Mouse (Mus musculus): Measurements from ENCODE around the gene Fam162b. TPM values are rescaled to one million over a fixed set of nuclear protein-coding genes. Genes with fewer than 3 reads are reported as not detected.

Fam162b gene
- not detected for total RNA-seq (2021)
- long read RNA-seq, experiment 1 = 0 reads
- long read RNA-seq, experiment 2 = 0 reads

DNA sequence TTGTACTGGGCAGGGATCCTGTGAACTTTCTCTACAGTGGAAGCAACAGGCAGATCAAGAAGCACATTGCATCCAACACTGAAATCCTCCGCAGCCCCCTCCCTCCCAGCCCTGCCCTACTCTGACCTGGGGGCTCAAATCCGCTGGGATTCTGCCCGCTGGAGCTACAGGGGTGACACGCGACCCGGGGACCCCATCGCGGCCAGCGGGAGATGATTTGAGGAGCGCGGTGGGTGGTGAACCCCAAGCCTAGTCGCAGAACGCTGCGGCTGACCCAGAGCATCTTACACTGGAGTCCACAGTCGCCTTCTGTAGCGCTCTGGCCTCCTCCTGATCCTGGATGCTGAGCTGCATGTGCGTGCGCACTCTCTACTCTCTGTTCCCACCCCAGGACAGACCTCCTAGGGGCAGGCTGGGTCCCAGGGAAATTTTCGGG, at the start of gene Fam162b:
Gene Fam162b (minus strand): TSS at position 379 of the 436 bp plus-strand sequence.
- no peak for DNase-seq

DNA sequence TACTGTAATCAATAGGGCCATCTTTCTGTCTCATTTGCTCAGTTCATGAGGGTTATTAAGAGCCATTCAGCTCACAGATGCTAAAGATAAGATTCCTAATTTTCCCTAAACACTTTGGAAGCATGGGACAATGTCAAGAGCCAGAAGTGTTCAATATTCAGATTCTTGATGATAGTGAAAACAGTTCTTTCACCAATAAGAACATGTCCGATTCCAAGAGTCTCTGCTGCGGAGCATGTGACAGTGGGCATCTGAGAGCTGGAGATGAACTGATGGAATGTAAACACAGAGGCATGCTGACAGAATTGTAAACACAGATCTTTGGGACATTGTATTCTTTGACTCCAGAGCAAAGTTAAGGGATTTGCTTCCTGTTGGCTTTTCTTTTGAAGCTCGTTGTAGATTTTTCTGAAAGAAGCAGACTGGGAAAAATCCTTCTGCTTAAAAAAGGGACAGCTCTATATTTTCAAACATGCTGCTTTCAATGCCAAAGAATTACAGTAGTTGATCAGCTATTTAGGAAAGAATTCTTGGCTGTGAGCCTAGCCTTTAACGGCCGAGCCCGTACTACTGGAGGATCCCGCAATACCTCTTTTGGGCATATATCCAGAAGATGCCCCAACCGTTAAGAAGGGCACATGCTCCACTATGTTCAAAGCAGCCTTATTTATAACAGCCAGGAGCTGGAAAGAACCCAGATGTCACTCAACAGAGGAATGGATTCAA, 41.3 kb upstream of the Fam162b start, which contains the start of gene Gprc6a:
Gene Gprc6a (minus strand): TSS at position 51 of the 726 bp plus-strand sequence.
- DNase-seq = no peak

- DNase-seq = no peak
Observed at GRCm38 (mm10) chr10:51621193-51621592, 30.9 kb upstream of the Fam162b start.

DNA sequence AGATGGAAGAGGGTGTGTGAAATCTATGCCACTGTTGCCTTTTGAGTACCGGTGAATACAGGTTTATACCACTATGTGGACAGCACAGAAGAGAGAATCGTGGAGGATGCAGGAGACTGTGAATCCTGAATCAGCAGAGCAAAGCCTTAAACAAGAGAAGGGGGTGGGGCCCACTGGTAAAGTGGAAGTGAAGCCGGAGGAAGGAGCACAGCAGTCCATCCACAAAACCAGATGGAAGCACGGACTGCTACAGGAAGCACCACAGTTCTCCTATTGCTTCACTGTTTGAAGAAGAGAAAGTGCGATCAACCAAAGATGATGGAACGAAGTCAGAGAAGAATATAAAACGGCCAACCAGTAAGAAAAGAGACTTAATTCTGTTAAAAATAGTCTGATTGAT, 29.8 kb upstream of the Fam162b start:
- no peak for DNase-seq

GRCm38 (mm10) chr10:51618538-51618937, 28.2 kb upstream of the Fam162b start:
- no peak for DNase-seq

DNA sequence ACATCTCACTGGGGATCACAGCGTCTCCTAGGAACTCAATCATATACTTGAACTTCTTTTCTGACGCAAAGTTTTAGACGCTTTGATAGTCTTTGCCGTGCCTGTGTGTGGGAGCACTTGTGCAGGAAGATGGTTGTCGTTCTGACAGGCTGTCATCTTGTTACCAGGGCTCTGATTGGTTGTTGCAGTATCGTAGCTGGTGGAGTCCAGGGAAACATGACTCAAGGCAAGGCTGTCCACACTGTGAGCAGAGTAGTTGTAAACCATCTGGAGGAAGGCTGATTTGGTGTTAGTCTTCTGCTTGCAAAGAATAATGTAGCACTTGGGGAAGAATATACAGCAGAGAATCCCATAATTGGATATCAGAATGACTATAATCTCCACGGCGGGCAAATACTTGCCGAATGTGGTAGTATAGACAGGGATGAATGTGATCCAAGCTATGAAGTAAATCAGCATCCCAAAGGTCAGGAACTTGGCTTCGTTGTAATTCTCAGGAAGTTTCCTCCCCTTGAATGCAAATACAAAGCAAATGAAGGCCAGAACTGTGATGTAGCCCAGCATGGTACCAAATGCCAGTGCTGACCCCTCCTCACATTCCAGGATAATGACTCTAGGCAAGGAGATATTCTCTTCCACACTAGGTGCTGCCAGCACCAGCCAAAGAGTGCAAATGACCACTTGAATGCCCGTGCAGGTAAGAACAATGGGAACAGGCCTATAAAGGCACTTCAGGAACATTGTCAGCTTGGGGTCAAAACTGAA, 24.7 kb upstream of the Fam162b start:
- no peak for DNase-seq

DNA sequence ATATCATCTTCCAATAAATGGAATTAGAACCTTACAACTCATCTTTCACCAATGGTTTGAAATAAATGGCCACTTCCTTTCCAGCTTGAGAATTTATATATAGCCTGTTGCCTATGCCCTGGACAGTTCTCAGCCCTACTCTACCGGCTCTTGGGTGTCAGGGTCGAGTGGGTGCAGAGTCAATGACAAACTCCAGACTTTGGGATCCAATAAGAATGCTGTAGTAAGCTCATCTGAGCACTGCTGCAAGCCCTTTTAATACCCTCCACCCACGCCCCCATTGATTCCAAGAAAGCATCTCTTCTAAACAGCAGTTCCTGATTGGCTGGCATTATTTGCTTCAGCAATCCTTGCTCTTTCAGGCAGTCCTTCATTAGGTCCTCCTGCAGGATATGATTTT, 23.1 kb upstream of the Fam162b start:
- DNase-seq = no peak

GRCm38 (mm10) chr10:51611969-51612682, 21.8 kb upstream of the Fam162b start:
- DNase-seq = no peak

- DNase-seq = no peak
Observed at GRCm38 (mm10) chr10:51609741-51610425, 19.6 kb upstream of the Fam162b start.

DNA sequence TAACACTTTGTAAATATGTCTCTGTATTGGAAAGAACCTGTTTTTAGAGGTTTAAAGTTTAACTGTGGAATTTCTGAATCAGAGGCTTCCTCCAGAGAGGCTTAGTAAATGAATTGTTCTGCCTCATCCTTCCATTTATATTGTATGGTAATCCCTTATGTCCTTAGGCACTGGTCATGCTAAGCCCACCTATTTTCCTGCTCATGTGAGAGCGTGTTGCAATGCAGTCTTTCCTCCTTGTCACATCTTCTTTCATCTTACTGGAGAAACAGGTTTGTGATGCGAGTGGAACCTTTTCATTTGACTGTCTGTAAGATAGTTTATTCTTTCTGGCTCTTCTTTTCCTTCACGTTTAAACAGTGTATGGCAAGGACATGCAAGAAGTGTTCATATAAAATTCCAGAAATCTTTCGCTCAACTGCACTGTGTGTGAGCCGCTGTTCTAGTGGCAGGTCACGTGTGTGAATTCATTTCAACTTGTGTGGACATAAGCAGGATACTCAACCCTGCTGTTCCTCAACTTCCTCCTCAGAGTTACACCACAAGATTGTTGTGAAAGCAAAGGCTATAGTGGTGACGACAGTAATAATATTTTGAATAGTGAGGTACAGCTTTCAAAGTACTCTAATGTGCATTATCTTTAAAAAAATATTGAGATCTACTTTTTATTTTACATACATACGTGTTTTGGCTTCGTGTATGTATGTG, 6.8 kb upstream of the Fam162b start:
- no peak for DNase-seq

- no peak for DNase-seq
Observed at GRCm38 (mm10) chr10:51595001-51595931, 4.9 kb upstream of the Fam162b start.

- DNase-seq = no peak
Observed at GRCm38 (mm10) chr10:51591574-51591973, 1.3 kb upstream of the Fam162b start.

DNA sequence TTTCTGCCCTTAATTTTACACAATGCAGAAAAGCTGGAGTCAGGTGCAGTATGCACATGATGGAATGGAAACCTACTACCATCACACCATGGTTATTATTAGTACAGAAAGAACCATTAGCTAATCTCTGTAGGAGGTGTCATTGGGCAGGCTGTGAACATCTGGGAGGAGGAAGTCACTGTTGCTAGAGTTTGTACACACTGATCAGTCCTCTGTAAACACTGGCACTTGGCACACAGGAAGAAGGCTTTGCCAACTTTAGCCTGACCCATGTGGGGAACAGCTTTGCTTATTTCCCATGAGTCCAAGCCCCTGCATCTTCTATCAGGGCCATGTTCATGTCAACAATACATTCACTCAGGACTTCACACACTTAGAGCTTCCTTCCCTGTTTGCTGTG, 5.4 kb downstream of the Fam162b start:
- DNase-seq = no peak

DNA sequence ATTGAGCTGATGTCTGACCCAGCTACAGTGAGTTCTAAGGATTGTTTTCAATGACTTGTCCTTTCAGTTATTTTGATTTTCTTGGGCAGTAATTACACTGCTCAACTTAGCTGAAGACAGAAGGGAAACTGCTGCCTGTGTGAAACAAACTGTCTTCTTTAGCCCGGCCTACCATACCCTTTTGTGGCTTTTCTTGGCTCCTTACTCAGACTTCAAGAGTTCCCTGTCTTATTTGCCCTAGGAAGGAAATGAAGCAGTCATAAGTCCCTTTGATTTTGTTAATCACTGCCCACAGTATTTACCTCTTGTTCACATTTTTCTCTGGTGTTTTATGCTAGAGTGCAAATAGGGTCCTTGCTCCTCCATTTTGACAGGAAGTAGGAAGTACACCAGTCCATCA, 5.9 kb downstream of the Fam162b start:
- DNase-seq = no peak

GRCm38 (mm10) chr10:51571225-51571996, 18.9 kb downstream of the Fam162b start:
- DNase-seq = no peak

GRCm38 (mm10) chr10:51556005-51556404, 34.3 kb downstream of the Fam162b start:
- DNase-seq = no peak

GRCm38 (mm10) chr10:51553348-51554123, 36.8 kb downstream of the Fam162b start:
- no peak for DNase-seq
